Mouse (Mus musculus): ENCODE results near the gene Mon1a. TPM values are rescaled to one million over a fixed set of nuclear protein-coding genes. Genes with fewer than 3 reads are reported as not detected.

The Mon1a gene
- polyA plus RNA-seq, 1 experiment from 2014 or later, result 21.7 TPM

DNA sequence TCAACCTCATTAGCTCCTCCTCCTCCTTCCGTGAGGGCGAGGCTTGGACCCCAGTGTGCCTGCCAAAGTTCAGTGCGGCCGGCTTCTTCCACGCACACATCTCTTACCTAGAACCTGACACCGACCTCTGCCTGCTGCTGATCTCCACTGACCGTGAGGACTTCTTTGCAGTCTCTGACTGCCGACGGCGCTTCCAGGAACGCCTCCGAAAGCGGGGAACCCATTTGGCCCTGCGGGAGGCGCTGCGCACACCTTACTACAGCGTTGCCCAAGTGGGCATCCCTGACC is 13.6 kb downstream of the Mon1a start:
- Histone ChIP-seq H3K9ac (ENCODE audit: low read length) (no peak overlapping the region), H3K27ac (ENCODE audit: low read depth) (no peak overlapping the region), H3K9me3 (ENCODE audit: control insufficient read depth, low read length) (no peaks in the 10 kb centered on the region), H3K36me3 (ENCODE audit: control insufficient read depth, insufficient read depth, low read length) (peaks cover 17% of the 10 kb centered on the region), H3K4me3 (ENCODE audit: low read depth, low read length) (peak overlapping the region; percentile 27; the same call in 1 of the 2 replicates), H3K4me2 (ENCODE audit: low read length) (peak overlapping the region; percentile 55), H3K4me1 (replicated peaks; ENCODE audit: control insufficient read depth, insufficient read depth, low read length) (peaks cover 10% of the 10 kb centered on the region), H3K27me3 (replicated peaks; ENCODE audit: control insufficient read depth, insufficient read depth, low read length) (peaks cover 16% of the 10 kb centered on the region)
- ATAC-seq (replicated peaks; ENCODE audit: low FRiP score, low TSS enrichment, low read depth) (no peak), DNase-seq (ENCODE audit: low spot score) (no peak)
- 20% methylated on average over 17 of the region's 17 CpGs for WGBS

DNA sequence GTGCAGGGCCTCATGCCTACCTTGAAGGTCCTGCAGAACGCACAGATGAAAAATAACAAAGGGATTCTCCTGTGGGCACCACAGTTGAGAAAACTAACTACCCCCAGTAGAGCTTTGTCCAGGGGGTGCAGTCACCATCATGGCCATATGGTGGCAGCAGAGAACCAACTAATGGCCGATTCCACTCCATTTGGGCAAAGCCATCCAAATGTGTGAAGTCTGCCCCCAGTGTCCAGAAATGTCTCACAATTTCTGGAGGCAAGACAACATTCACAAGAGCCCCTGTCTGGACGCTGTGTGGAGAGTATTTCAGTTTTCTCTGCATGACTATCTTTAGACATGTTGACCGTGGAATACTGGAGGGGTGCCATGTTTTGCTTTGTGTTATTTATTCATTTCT is 16.8 kb downstream of the Mon1a start:
- H3K27me3 ChIP-seq (replicated peaks; ENCODE audit: control insufficient read depth, insufficient read depth, low read length), result peaks cover 16% of the 10 kb centered on the region
- DNase-seq (ENCODE audit: low spot score) (peak; percentile 98), ATAC-seq (replicated peaks; ENCODE audit: low FRiP score, low TSS enrichment, low read depth) (no peak; the same call in 1 of the 2 replicates)
- no peak overlapping the region for H3K9ac ChIP-seq (ENCODE audit: low read length)
- peaks cover 9% of the 10 kb centered on the region; the same call in 1 of the 2 replicates for H3K36me3 ChIP-seq (ENCODE audit: control insufficient read depth, insufficient read depth, low read length)
- peaks cover 35% of the 10 kb centered on the region for H3K4me1 ChIP-seq (replicated peaks; ENCODE audit: control insufficient read depth, insufficient read depth, low read length)
- no peaks in the 10 kb centered on the region for H3K9me3 ChIP-seq (ENCODE audit: control insufficient read depth, low read length)
- H3K27ac ChIP-seq (ENCODE audit: low read depth), result no peak overlapping the region
- WGBS, result 8% methylated on average over 4 of the region's 4 CpGs
- no peak overlapping the region for H3K4me3 ChIP-seq (ENCODE audit: low read depth, low read length)
- H3K4me2 ChIP-seq (ENCODE audit: low read length), result no peak overlapping the region

DNA sequence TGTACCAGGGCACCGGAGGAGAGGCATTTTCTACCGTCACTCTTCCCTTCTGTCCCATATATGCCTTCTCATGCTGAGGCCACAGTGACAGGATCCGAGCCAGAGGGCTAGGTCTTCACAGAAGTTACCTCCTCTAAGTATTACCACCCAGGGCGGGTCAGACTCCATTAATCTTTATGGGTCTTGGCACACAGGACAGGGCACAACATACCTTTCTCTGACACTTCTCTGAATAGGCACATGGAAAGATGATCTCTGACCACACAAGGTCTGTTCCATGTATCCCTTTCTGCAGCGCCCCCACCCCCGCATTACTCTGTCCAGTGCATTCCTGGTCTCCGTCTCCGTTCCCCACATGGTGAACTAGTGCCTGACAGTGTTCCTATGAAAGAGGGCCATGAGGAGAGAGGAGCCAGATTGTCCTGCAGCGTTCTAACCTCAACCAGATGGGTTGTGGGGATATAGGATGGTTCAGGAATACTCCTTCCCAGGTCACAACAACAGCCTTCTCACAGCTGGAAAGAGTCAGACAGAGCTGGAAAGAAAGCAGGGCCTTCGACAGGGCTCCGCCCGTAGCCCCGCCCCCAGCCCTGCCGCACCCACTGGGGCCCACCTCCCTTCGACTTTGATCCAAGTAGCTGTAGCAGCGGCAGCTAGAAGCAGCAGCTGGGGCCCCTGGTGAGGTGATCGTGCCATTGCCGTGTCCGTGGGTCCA is 18.5 kb downstream of the Mon1a start, which contains the start of gene Mst1r:
Gene Mst1r, plus strand, starts transcription at position 622 of the 715 bp plus-strand sequence.
- H3K27me3 ChIP-seq (replicated peaks; ENCODE audit: control insufficient read depth, insufficient read depth, low read length), result no peaks in the 10 kb centered on the region
- H3K36me3 ChIP-seq (ENCODE audit: control insufficient read depth, insufficient read depth, low read length), result no peaks in the 10 kb centered on the region
- H3K4me3 ChIP-seq (ENCODE audit: low read depth, low read length), result peak within 1 kb of the TSS; percentile 47
- H3K4me1 ChIP-seq (replicated peaks; ENCODE audit: control insufficient read depth, insufficient read depth, low read length), result peaks cover 43% of the 10 kb centered on the region
- WGBS, result 17% methylated on average over 19 of the region's 19 CpGs
- ATAC-seq (replicated peaks; ENCODE audit: low FRiP score, low TSS enrichment, low read depth), result peak; percentile 82
- H3K9me3 ChIP-seq (ENCODE audit: control insufficient read depth, low read length), result no peaks in the 10 kb centered on the region
- peak within 1 kb of the TSS; percentile 46; the same call in 1 of the 2 replicates for H3K9ac ChIP-seq (ENCODE audit: low read length)
- peak within 1 kb of the TSS; percentile 75 for H3K27ac ChIP-seq (ENCODE audit: low read depth)
- peak within 1 kb of the TSS; percentile 76 for H3K4me2 ChIP-seq (ENCODE audit: low read length)
- peak; percentile 92 for DNase-seq (ENCODE audit: low spot score)

DNA sequence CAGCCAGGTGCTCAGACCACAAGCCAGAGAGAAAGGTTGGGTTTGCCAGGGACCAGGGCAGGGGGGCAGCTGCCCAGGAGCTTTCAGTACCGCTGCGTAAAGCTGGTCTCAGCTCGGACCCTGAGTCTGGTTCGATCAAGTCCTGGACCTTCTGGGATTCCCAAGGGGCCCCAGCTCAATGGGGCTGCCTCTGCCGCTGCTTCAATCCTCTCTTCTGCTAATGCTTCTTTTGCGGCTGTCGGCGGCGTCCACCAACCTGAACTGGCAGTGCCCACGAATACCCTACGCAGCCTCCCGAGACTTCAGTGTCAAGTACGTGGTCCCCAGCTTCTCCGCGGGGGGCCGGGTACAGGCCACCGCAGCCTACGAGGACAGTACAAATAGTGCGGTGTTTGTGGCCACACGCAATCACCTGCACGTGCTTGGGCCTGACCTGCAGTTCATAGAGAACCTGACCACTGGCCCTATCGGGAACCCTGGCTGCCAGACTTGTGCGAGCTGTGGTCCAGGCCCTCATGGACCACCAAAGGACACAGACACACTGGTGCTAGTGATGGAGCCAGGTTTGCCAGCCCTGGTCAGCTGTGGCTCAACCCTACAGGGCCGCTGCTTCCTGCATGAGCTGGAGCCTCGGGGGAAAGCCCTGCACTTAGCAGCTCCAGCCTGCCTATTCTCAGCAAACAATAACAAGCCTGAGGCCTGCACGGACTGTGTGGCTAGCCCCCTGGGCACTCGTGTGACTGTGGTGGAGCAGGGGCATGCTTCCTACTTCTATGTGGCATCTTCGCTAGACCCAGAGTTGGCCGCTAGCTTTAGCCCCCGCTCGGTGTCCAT is 19.2 kb downstream of the Mon1a start:
- WGBS, result 42% methylated on average over 31 of the region's 31 CpGs
- DNase-seq (ENCODE audit: low spot score) (no peak), ATAC-seq (replicated peaks; ENCODE audit: low FRiP score, low TSS enrichment, low read depth) (no peak; the same call in 1 of the 2 replicates)
- Histone ChIP-seq H3K4me3 (ENCODE audit: low read depth, low read length) (peak overlapping the region; percentile 47), H3K36me3 (ENCODE audit: control insufficient read depth, insufficient read depth, low read length) (no peaks in the 10 kb centered on the region), H3K27me3 (replicated peaks; ENCODE audit: control insufficient read depth, insufficient read depth, low read length) (no peaks in the 10 kb centered on the region), H3K9me3 (ENCODE audit: control insufficient read depth, low read length) (no peaks in the 10 kb centered on the region), H3K4me2 (ENCODE audit: low read length) (peak overlapping the region; percentile 76), H3K27ac (ENCODE audit: low read depth) (peak overlapping the region; percentile 75), H3K9ac (ENCODE audit: low read length) (peak overlapping the region; percentile 46; the same call in 1 of the 2 replicates), H3K4me1 (replicated peaks; ENCODE audit: control insufficient read depth, insufficient read depth, low read length) (peaks cover 43% of the 10 kb centered on the region)

DNA sequence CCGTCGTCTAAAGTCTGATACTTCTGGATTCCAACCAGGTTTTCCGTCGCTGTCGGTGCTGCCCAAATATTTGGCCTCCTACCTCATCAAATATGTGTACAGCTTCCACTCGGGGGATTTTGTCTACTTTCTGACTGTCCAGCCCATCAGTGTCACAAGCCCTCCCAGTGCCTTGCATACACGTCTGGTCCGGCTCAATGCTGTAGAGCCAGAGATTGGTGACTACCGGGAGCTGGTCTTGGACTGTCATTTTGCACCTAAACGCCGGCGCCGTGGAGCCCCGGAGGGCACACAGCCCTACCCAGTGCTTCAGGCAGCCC is 19.8 kb downstream of the Mon1a start:
- Histone ChIP-seq H3K27me3 (replicated peaks; ENCODE audit: control insufficient read depth, insufficient read depth, low read length) (no peaks in the 10 kb centered on the region), H3K4me1 (replicated peaks; ENCODE audit: control insufficient read depth, insufficient read depth, low read length) (peaks cover 43% of the 10 kb centered on the region), H3K9me3 (ENCODE audit: control insufficient read depth, low read length) (no peaks in the 10 kb centered on the region), H3K4me3 (ENCODE audit: low read depth, low read length) (peak overlapping the region; percentile 47), H3K4me2 (ENCODE audit: low read length) (peak overlapping the region; percentile 76), H3K9ac (ENCODE audit: low read length) (0 out of 2 replicates have a peak overlapping the region, but pooled peaks have one; percentile 18), H3K36me3 (ENCODE audit: control insufficient read depth, insufficient read depth, low read length) (peaks cover 3% of the 10 kb centered on the region; the same call in 1 of the 2 replicates), H3K27ac (ENCODE audit: low read depth) (0 out of 2 replicates have a peak overlapping the region, but pooled peaks have one; percentile 30)
- DNase-seq (ENCODE audit: low spot score), result no peak
- WGBS, result 62% methylated on average over 14 of the region's 14 CpGs
- no peak for ATAC-seq (replicated peaks; ENCODE audit: low FRiP score, low TSS enrichment, low read depth)

DNA sequence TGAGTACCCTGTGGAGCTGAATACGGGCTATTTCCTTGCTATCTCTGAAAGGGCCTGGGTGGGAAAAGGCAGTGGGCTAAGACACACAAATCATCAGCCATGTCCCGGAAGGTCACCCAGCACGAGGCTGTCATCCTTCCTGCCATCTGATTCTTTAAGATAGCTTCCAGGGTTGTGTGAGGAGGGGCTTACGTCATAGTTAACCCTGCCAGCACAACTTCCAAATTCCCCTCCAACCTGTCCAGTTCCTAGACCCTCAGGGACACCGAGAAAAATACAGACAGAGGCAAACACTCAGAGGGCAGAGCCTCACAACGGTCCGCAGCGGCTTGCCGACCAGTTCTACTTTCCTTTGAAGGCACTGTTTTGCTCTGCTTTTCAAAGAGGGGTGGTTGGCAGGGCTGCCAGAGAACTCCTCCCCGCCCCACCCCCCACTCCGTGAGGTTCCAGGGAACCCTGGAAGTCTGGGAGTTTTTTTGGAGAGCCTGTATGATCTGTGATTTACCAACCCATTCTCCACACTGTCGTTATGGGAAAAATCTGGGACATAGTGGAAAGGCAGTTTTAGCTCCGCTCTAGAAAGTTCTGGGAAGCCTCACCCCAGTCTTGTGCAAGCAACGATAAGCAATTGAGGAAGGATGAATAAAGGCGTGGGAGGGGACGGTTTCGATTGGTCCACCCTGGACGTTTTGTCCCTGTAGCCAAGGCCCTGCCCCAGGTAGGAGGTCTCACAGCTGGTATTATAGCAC is 20.6 kb downstream of the Mon1a start:
- H3K4me3 ChIP-seq (ENCODE audit: low read depth, low read length), result peak overlapping the region; percentile 47
- peak overlapping the region; percentile 5; the same call in 1 of the 2 replicates for H3K27ac ChIP-seq (ENCODE audit: low read depth)
- H3K9me3 ChIP-seq (ENCODE audit: control insufficient read depth, low read length), result no peaks in the 10 kb centered on the region
- WGBS, result 26% methylated on average over 18 of the region's 18 CpGs
- no peaks in the 10 kb centered on the region for H3K27me3 ChIP-seq (replicated peaks; ENCODE audit: control insufficient read depth, insufficient read depth, low read length)
- no peak overlapping the region for H3K9ac ChIP-seq (ENCODE audit: low read length)
- H3K4me1 ChIP-seq (replicated peaks; ENCODE audit: control insufficient read depth, insufficient read depth, low read length), result peaks cover 43% of the 10 kb centered on the region
- peak overlapping the region; percentile 76 for H3K4me2 ChIP-seq (ENCODE audit: low read length)
- DNase-seq (ENCODE audit: low spot score) (no peak), ATAC-seq (replicated peaks; ENCODE audit: low FRiP score, low TSS enrichment, low read depth) (no peak)
- peaks cover 5% of the 10 kb centered on the region; the same call in 1 of the 2 replicates for H3K36me3 ChIP-seq (ENCODE audit: control insufficient read depth, insufficient read depth, low read length)

DNA sequence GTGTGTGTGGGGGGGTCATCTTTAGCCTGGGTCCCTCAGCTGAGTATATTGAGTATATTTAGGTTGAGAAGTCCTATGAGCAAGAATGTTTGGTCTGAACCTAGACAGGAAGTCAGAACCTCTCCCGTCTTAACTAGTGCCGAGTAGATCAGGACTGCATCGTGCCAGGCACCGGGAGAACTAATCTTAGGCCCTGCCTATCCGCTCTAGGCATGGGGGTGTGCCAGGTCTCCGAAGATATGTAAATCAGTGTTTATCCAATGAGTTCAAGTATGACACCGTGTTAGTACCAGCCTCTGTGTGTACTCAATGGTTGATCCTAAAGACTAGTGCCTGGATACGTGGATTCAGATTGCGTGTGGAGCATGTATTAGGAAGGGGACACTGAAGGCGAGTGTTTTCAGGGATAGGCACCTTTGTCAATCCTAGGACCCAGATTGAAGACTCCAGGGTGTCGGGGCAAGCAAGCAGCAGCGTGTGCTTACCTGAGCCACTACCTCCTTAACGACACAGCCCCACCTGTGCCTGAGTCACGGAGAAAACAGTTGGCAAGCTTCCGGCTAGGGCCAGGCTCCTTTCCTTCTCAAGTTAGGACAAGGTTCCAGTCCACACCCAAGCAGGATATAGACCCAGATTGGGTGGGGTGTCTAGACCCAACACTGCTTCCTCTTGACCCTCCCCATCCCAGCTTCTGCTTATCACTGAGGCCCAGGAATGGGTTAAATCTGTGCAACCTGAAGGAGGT is 22.2 kb downstream of the Mon1a start:
- peak overlapping the region; percentile 43; the same call in 1 of the 2 replicates for H3K27ac ChIP-seq (ENCODE audit: low read depth)
- ATAC-seq (replicated peaks; ENCODE audit: low FRiP score, low TSS enrichment, low read depth), result no peak
- peak overlapping the region; percentile 76 for H3K4me2 ChIP-seq (ENCODE audit: low read length)
- no peak for DNase-seq (ENCODE audit: low spot score)
- no peak overlapping the region for H3K9ac ChIP-seq (ENCODE audit: low read length)
- 73% methylated on average over 15 of the region's 15 CpGs for WGBS
- H3K4me3 ChIP-seq (ENCODE audit: low read depth, low read length), result no peak overlapping the region
- H3K27me3 ChIP-seq (replicated peaks; ENCODE audit: control insufficient read depth, insufficient read depth, low read length), result no peaks in the 10 kb centered on the region
- H3K4me1 ChIP-seq (replicated peaks; ENCODE audit: control insufficient read depth, insufficient read depth, low read length), result peaks cover 39% of the 10 kb centered on the region
- H3K36me3 ChIP-seq (ENCODE audit: control insufficient read depth, insufficient read depth, low read length), result peaks cover 5% of the 10 kb centered on the region; the same call in 1 of the 2 replicates
- H3K9me3 ChIP-seq (ENCODE audit: control insufficient read depth, low read length), result no peaks in the 10 kb centered on the region

Measured in intestine, embryonic 14.5 days (tissue).